Mouse (Mus musculus) liver, embryonic 16.5 days (tissue): Measurements from ENCODE around the gene Caskin2. TPM values are rescaled to one million over a fixed set of nuclear protein-coding genes. Genes with fewer than 3 reads are reported as not detected.

Experiments used
- ATAC-seq: fragments of 200-750 bp; cut with Nextera tagmentation; 2 replicates; pipeline ENCODE4 v1.8.0; 2017; ENCODE audit warnings: low read depth, mild to moderate bottlenecking, moderate number of reproducible peaks, moderate library complexity
- H3K27ac ChIP-seq: fragments of 300-500 bp; sonication (generic); 2 replicates; pipeline ENCODE4 v1.5.1; 2014; ENCODE audit warnings: mild to moderate bottlenecking, low read length
- H3K27me3 ChIP-seq: fragments of 300-500 bp; sonication (generic); 2 replicates; pipeline ENCODE4 v1.6.1; 2014; ENCODE audit warnings: low read depth, low read length, mixed read lengths; ENCODE audit not compliant: control insufficient read depth, insufficient read depth
- H3K36me3 ChIP-seq: fragments of 300-500 bp; sonication (generic); 2 replicates; pipeline ENCODE4 v1.6.1; 2014; ENCODE audit warnings: mild to moderate bottlenecking; ENCODE audit not compliant: control insufficient read depth, insufficient read depth
- H3K4me1 ChIP-seq: fragments of 300-500 bp; sonication (generic); 2 replicates; pipeline ENCODE4 v1.6.1; 2014; ENCODE audit warnings: low read depth, low read length, mixed read lengths; ENCODE audit not compliant: control insufficient read depth
- H3K4me2 ChIP-seq: fragments of 300-500 bp; sonication (generic); 2 replicates; pipeline ENCODE4 v1.6.1; 2014; ENCODE audit warnings: low read depth, low read length, mixed read lengths
- H3K4me3 ChIP-seq: fragments of 300-500 bp; sonication (generic); 2 replicates; pipeline ENCODE4 v1.5.1; 2014; ENCODE audit warnings: low read depth, mild to moderate bottlenecking, low read length
- H3K9ac ChIP-seq: fragments of 300-500 bp; sonication (generic); 2 replicates; pipeline ENCODE4 v1.6.1; 2014; ENCODE audit warnings: low read depth, low read length
- H3K9me3 ChIP-seq: fragments of 300-500 bp; sonication (generic); replicated peaks from 2 replicates; pipeline ENCODE4 v1.6.1; 2016; ENCODE audit warnings: low read length; ENCODE audit not compliant: control insufficient read depth
- WGBS: fragments of 180-500 bp; shearing (Covaris S2); extraction: QIAGEN DNeasy Blood & Tissue Kit; methylation state at CpG from one replicate; pipeline ENCODE4 v1.1.7; 2014; ENCODE audit not compliant: insufficient replicate concordance; 5-methylcytosine and 5-hydroxymethylcytosine counted together
- polyA plus RNA-seq: library from polyadenylated mRNA; unstranded; fragments of >200 nt; fragmentation: Nextera tagmentation; extraction: Ambion mirVana; gene quantifications from 2 replicates; pipeline ENCODE4 v1.2.1, GENCODE M21; 2015

The Caskin2 gene
- polyA plus RNA-seq, 1 experiment from 2014 or later: 6.1 TPM

- 79% methylated on average over 7 of the region's 7 CpGs for WGBS
- peaks cover 3% of the 10 kb centered on the region for H3K36me3 ChIP-seq
- H3K27me3 ChIP-seq: no peaks in the 10 kb centered on the region
- no peak overlapping the region for H3K27ac ChIP-seq
- peak overlapping the region; percentile 85 for H3K4me3 ChIP-seq
- ATAC-seq: no peak
- peak overlapping the region; percentile 99 for H3K4me2 ChIP-seq
- H3K9me3 ChIP-seq: no peaks in the 10 kb centered on the region
- H3K4me1 ChIP-seq: peaks cover 61% of the 10 kb centered on the region
- peak overlapping the region; percentile 88; the same call in 1 of the 2 replicates for H3K9ac ChIP-seq
Observed at GRCm38 (mm10) chr11:115812095-115812494, 1.3 kb downstream of the Caskin2 start.

GRCm38 (mm10) chr11:115811381-115812093, 1.9 kb downstream of the Caskin2 start:
- Histone ChIP-seq H3K4me3 (0 out of 2 replicates have a peak overlapping the region, but pooled peaks have one; percentile 85), H3K9me3 (no peaks in the 10 kb centered on the region), H3K27me3 (no peaks in the 10 kb centered on the region), H3K4me1 (peaks cover 67% of the 10 kb centered on the region), H3K27ac (no peak overlapping the region), H3K9ac (no peak overlapping the region), H3K36me3 (peaks cover 3% of the 10 kb centered on the region), H3K4me2 (peak overlapping the region; percentile 99)
- 80% methylated on average over 20 of the region's 20 CpGs for WGBS
- ATAC-seq: no peak

DNA sequence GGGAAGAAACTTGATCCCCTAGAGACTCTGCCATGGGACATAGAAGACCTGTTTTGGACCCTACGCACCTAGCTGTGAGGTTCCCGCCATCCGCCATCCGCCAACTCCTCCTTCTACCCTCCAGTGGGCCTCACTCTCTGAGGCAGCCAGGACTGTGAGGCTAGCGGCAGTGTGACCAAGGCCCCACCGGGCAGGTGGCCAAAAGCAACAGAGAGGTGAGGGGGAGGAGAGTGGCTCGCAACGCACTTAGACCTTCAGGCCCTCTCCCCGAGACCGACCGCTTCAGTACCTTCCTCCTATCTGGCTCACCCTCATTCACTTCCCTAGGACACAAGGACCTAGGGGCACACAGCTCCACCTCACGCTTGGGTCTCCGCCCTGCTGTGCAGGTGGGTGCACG, 3.1 kb downstream of the Caskin2 start:
- peaks cover 73% of the 10 kb centered on the region for H3K4me1 ChIP-seq
- H3K4me2 ChIP-seq: 0 out of 2 replicates have a peak overlapping the region, but pooled peaks have one; percentile 7
- H3K9me3 ChIP-seq: no peaks in the 10 kb centered on the region
- H3K36me3 ChIP-seq: peaks cover 6% of the 10 kb centered on the region
- no peak overlapping the region for H3K4me3 ChIP-seq
- 71% methylated on average over 14 of the region's 14 CpGs for WGBS
- no peak for ATAC-seq
- peak overlapping the region; percentile 64 for H3K27ac ChIP-seq
- H3K9ac ChIP-seq: no peak overlapping the region
- no peaks in the 10 kb centered on the region for H3K27me3 ChIP-seq

GRCm38 (mm10) chr11:115809311-115809781, 4.1 kb downstream of the Caskin2 start:
- no peak overlapping the region for H3K4me2 ChIP-seq
- H3K4me1 ChIP-seq: peaks cover 78% of the 10 kb centered on the region
- peak overlapping the region; percentile 29; the same call in 1 of the 2 replicates for H3K27ac ChIP-seq
- H3K36me3 ChIP-seq: peaks cover 8% of the 10 kb centered on the region
- no peaks in the 10 kb centered on the region for H3K9me3 ChIP-seq
- no peak overlapping the region for H3K4me3 ChIP-seq
- WGBS: 49% methylated on average over 8 of the region's 8 CpGs
- H3K9ac ChIP-seq: 0 out of 2 replicates have a peak overlapping the region, but pooled peaks have one; percentile 11
- no peaks in the 10 kb centered on the region for H3K27me3 ChIP-seq
- ATAC-seq: no peak

- 22% methylated on average over 10 of the region's 10 CpGs for WGBS
- ATAC-seq: no peak
- H3K4me1 ChIP-seq: peaks cover 77% of the 10 kb centered on the region
Observed at GRCm38 (mm10) chr11:115808696-115809310, 4.6 kb downstream of the Caskin2 start.

DNA sequence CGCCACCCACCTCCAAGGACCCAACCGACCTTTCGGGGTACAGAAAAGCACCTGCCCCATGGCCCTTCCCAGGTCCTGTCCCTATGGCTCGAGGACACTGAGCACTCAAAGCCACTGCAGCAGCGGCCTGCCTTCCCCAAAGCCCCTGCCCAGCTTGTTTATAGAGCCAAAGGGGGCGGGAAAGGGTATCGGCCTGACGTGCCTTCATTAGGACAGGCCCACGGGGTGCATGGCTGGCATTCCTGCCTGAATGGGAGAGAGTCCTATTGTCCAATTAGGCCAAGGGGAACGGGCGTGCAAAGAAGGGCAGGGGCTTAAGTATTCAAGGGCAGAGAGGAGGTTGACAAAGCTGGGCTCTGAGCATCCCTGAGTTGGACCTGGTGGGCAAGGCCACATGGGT, 5.5 kb downstream of the Caskin2 start:
- Histone ChIP-seq H3K27me3 (no peaks in the 10 kb centered on the region), H3K27ac (no peak overlapping the region), H3K4me3 (no peak overlapping the region), H3K4me1 (peaks cover 84% of the 10 kb centered on the region), H3K36me3 (peaks cover 20% of the 10 kb centered on the region), H3K4me2 (no peak overlapping the region), H3K9ac (no peak overlapping the region), H3K9me3 (no peaks in the 10 kb centered on the region)
- no peak for ATAC-seq
- 82% methylated on average over 11 of the region's 11 CpGs for WGBS

More at GRCm38 (mm10) chr11:115808696-115809310, 4.6 kb downstream of the Caskin2 start:
- H3K27ac ChIP-seq: peak overlapping the region; percentile 29; the same call in 1 of the 2 replicates
- no peaks in the 10 kb centered on the region for H3K27me3 ChIP-seq
- no peak overlapping the region for H3K4me3 ChIP-seq
- H3K4me2 ChIP-seq: no peak overlapping the region
- H3K36me3 ChIP-seq: peaks cover 12% of the 10 kb centered on the region
- no peaks in the 10 kb centered on the region for H3K9me3 ChIP-seq
- H3K9ac ChIP-seq: 0 out of 2 replicates have a peak overlapping the region, but pooled peaks have one; percentile 11

DNA sequence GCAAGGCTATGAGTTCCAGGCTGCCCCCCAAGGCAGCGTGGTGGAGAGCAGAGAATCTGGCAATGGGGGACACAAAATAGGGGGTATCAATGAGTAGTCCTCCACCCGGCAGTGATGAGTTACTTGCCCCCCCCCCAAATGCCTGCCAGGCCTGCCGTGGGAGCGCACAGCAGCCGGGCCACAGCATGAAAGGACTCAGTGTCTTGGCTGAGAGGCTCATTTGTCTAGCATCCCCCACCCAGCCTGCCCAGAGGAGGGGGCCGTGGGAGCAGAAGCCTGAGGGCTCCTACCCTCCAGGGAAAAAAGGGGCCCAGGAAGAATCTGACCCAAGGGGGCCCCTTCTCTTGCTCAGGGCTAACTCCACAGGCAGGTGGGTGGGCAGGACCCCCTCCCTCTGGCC, 6.1 kb downstream of the Caskin2 start:
- Histone ChIP-seq H3K27ac (no peak overlapping the region; the same call in 1 of the 2 replicates), H3K4me1 (peaks cover 77% of the 10 kb centered on the region), H3K4me3 (no peak overlapping the region), H3K36me3 (peaks cover 26% of the 10 kb centered on the region), H3K9me3 (no peaks in the 10 kb centered on the region), H3K4me2 (no peak overlapping the region), H3K9ac (no peak overlapping the region), H3K27me3 (no peaks in the 10 kb centered on the region)
- no peak for ATAC-seq
- WGBS: 89% methylated on average over 6 of the region's 6 CpGs

DNA sequence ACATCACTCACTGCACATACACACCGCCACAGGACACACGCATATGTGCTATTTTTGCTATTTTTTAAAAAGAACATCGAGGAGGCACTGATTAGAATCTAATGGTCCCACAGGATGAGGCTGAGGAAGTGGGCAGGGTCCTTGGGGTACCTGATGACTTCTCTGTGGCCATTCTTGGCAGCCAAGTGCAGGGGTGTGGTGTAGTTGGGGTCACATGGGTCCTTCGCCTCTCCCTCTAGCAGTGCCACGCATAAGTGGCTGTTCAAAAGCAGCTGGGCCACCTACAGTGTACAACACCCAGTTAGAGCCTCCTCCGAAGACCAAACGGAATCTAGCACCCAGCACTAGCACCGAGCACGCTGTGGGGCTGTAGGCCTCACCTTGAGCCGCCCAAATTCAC, 7.3 kb downstream of the Caskin2 start:
- Histone ChIP-seq H3K4me1 (peaks cover 70% of the 10 kb centered on the region), H3K9me3 (no peaks in the 10 kb centered on the region), H3K9ac (0 out of 2 replicates have a peak overlapping the region, but pooled peaks have one; percentile 17), H3K36me3 (peaks cover 35% of the 10 kb centered on the region), H3K27ac (peak overlapping the region; percentile 66; the same call in 1 of the 2 replicates), H3K27me3 (no peaks in the 10 kb centered on the region), H3K4me3 (no peak overlapping the region), H3K4me2 (peak overlapping the region; percentile 27)
- no peak for ATAC-seq
- WGBS: 78% methylated on average over 10 of the region's 10 CpGs

- Histone ChIP-seq H3K36me3 (peaks cover 45% of the 10 kb centered on the region), H3K4me1 (peaks cover 64% of the 10 kb centered on the region), H3K9me3 (no peaks in the 10 kb centered on the region), H3K9ac (peak overlapping the region; percentile 63), H3K27me3 (no peaks in the 10 kb centered on the region), H3K4me3 (peak overlapping the region; percentile 56), H3K27ac (peak overlapping the region; percentile 90), H3K4me2 (peak overlapping the region; percentile 61)
- peak; percentile 85 for ATAC-seq
- WGBS: 34% methylated on average over 7 of the region's 7 CpGs
Observed at GRCm38 (mm10) chr11:115805005-115805404, 8.4 kb downstream of the Caskin2 start.
